Mouse (Mus musculus): ENCODE data around the gene Rassf2.

DNA sequence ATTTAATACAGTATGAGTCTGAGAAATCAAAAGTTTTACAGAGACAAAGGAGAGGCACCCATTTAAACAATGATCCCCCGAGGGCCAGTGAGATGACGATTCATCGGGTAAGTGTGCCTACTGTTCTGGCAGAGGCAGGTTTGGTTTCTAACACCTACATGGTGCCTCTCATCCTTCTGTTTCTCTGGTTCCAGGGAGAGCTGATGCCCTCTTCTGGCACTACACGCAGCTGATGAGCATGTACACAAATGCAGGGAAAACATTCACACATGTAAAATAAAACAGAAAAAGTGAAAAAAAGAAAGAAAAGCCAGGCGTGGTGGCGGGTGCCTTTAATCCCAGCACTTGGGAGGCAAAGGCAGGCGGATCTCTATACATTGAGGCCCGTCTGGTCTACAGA lies 29.9 kb upstream of the Rassf2 start:
- no peak for TF ChIP-seq POLR2A (IDR thresholded peaks at IDR 0.05; ENCODE audit: control insufficient read depth, low read depth, low read length)
- no peak for TF ChIP-seq CTCF (IDR thresholded peaks at IDR 0.05; ENCODE audit: control insufficient read depth, insufficient read depth, insufficient replicate concordance, low read depth, low read length)

Data from testis, adult 2 months (tissue).